Mouse (Mus musculus) mesoderm, embryonic 11.5 days (tissue): ENCODE measurements at regions not wholly inside any gene's neighbourhood (a gene's known extent, or its start where the extent isn't known, plus 50 kb on each side); places are given as distances from the start of the nearest gene placed in this dataset.
"Not testable (repeated sequence)": the region's sequence is repeated elsewhere in the genome, so short reads cannot be mapped to it uniquely, and the experiment has no call there.

ENCODE experiments used
- DNase-seq: peaks from one replicate; pipeline ENCODE4 v3.0.0-alpha.2; 2012; ENCODE audit warnings: low read depth, low spot score

DNA sequence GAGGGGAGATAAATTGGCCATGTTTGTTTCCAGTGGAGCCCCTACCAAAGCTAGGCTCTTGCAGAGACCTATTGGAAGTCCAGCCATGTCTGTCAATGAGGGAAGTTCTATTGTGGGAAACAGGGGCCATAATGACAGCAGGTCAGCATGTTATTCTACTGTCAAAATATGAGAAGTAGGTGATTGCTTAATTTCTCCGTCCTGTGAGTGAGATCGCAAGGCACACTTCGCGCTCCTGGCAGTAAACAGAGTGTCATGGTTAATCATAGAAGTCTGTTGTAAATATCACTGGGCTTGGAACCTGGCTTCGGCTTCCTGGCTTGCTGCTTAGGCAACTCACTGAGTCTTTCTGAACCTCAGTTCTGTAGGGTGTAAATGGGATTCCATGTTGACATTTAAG lies 72.5 kb upstream of the Ccdc122 start:
- DNase-seq = no peak

DNA sequence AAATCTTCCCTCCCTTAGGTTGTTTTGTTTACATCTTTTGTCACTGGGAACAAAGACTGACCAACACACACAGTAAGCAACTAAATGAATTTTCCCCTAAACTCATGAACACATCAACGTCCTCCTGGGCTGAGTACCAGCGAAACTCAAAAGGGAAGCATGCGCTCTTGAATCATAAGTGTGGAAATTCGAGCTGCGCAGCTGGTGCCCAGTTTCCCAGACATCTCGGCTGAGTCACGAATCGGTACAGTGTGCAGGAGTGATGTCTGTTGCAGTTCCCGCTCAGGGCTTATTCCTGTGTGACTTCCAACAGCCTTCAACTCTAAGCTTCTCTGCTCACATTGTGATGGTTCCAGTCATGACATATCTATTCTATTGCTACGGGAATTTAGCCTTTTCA lies 77.7 kb upstream of the Ccdc122 start:
- no peak for DNase-seq

DNA sequence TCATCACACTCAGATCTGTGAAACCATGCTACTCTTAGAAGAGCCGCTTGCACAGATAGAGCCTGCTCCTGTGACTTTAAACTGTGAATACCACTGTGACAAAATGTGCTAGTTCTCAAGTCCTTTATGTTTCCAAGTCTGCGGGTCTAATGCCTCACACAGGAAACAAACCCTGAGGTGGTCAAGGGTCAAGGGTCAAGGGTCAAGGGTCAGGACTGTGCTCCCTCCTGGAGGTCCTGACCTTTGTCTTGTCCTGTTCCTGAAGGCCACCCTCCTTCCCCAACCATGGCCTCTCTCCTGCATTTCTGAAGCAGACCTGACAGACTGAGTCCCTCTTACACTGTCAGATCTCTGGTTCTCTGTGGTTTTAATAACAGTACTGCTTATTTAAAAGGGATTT lies 79.4 kb upstream of the Ccdc122 start:
- DNase-seq = peak; percentile 7

DNA sequence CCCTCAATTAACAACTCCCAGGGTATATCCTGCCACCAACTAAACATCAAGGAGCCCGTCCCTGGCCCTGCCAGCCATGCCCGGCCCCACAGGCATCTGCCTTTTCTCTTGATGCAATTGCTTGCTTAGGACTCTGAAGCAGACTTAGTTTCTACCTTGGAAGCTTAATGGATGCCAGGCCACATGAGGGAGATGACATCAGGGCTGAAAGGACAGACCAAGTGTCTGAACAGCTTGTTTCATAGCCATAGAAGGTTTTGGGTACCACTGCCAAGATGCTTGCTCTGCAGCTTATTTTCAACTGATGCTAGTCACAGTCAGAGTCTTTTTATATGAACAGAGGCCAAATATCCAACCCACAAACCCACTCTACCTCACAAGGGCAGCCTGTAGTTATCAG lies 83.4 kb upstream of the Ccdc122 start:
- no peak for DNase-seq

DNA sequence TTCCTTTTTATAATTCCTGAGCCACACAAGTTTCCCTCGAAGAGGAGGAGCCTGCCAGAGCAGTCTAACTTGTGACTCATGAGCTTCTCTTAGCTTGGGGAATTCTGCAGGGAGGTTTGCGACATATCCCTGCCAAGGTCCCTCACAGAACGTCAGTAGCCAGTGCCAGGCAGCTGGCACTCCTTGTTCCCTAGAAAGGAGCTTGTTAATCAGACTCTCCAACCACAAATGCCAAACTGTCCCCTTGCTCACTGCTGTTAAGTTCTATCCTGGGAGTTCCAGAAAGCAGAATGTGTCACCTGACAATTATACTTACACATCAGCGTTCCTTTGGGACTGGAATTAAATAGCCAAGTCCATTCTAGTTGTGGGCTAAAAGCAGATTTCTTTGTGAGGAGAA lies 85.1 kb upstream of the Ccdc122 start:
- DNase-seq = no peak

DNA sequence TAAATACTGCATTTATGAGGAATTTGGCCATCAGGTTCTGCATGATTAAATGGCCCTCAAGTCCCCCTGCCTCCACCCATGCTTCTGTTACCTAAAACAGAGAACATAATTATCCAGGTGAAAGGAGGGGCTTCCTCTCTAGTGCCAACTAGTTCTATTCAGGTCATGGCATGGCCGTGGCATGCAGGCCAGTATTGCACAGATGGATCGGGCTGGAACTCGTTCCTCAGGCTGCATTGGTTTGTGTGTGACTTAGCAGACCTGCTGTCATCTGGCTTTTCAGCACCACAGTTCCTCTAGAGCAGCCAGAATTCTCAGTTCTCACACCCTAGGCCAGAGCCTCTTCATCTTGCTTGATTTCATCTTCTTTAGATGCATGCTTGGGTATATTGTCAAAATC lies 87.2 kb upstream of the Ccdc122 start:
- DNase-seq = no peak

DNA sequence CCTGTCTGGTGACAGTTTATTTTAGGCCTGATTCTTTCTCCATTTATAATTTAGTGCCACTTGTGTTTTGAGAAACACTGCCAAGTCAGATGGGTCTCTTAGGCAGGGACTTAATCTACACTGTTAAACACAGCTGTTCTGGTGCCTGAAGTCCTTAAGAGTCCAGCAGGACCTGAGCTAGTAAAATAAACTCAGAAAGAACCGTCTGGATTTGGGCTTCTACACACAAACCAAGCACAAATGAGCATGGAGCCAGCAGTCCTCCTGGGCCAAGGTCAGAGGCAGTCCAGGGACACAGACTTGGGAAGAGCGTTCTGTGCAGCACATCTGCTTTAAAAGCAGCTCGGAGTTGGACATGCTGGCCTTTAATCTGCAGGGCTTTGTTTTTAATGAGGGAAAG lies 87.6 kb upstream of the Ccdc122 start:
- DNase-seq = no peak

DNA sequence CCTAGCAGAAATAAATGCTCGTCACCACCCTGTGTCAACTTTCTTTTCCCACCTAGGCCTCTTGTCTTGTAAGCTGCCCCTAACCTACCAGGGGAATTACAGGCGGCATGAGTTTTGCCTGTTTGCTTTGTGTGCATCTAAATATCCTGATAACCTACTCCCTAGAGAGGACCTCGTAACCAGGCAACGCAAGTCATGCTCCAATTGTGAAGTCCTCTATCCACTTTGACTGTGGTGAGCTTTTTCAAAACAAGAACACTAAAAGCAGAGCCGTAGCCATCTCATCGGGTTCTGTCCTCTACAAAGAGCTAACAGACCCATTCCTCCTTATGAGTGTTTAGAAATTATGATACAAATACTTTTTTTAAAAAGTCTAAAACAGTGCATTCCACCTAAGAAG lies 88.1 kb upstream of the Ccdc122 start:
- no peak for DNase-seq

DNA sequence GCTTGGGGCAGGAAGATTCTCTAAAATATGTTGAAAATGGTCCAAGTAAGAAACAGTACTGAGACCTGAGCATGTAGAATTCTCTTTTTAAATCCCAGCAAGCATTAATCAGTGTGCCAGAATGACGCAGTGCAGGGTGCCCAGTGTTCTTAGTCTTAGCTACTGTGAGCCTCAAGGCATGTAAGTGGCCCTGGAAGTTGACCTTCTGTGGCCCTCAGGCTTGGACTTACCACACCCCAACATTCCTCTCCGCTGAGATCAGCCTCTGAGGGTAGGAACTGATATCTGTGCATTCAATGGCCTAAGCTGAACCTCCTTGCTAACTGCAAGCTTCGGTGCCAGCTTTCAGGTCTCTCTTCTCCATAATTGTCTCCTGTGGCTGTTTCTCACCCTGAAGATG lies 89.4 kb upstream of the Ccdc122 start:
- DNase-seq = peak; percentile 13

DNA sequence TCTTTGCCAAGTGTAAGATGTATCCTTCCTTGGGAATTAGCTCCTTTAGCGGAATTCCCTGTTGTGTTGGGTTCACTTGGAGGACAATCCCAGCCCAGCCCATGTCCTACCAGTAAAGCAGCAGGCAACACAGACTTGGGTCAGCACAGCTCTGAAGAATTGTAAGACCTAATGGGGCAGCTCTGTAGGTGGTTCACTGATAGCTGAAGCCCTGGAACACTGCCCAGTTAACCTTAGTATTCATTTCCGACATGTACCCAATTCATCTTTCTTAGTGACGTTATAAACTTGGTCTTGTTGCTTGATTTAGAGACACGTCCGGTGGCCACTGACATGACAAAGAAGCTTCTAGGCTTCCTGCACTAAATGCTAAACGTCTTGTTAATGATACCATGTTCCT lies 90.9 kb upstream of the Ccdc122 start:
- DNase-seq = no peak

DNA sequence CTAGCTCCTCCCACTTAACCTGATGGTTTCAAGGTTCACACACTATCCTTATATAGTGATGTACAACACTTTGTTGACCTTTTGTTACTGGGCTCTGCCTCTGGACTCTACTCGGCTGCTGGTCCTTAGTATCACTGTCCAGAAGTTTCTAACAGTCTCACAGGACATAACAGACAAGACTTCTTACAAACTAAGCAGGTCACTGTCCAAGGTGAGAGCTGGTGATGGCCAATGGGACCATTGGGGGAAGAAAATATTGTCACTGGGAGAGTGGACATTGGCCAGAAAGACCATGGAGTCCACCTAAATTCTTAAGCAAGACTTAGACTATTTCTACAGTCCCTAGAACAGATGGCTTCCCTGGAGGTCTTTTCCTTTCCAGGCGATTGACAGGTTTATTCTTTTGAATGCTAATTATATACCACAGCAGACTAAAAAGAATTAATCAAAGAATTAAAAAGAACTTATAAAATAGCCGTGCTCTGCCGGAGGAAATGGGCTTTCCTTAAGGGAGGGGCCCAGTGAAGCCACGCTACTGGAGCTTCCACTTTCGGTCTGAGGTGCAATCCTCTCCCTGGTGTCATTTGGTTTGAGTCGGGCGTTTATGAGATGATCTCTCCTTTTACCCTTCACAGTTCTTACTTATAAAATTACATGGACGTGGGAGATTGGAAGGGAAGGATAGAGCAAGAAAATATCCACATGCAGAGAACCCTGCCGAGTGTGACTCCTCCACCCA lies 94.9 kb upstream of the Ccdc122 start:
- DNase-seq = no peak

DNA sequence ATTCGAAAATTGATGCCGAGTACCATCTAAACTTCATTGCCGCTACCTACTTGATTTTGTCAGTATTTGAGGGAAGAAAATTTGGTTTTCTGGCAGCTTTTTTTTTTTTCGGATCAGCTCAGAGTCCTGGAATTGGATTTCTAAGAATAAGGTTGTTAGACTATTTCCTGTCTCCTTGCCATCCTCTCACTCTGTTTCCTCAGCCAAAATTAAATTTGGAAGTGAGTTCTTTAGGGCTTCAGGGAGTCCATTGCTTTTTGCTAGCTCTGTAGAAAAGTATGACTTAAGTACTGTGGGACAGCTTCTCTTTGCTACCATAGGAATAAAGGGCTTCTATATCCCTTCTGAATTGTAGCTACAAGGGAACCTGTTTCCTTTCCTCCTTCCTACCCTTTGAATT lies 96.1 kb upstream of the Ccdc122 start:
- no peak for DNase-seq

DNA sequence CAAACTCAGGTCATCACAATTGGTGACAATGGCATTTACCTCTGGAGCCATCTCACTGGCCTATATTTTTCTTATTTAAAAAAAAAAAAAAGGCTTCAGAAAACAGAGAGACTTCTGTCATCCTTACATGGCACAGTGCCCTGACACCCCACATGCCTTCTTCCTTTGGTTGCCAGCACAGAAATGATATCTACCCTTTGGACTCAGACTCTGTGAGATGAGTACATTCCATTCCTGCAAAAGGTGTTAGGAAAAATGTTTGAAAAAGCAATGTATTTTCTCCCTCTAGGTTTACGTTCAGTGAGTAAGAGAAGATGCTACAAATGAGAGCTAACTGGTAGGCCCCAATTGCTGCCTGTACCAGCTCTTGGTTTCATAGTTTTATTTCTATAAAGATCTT lies 99.9 kb upstream of the Ccdc122 start:
- DNase-seq = no peak

DNA sequence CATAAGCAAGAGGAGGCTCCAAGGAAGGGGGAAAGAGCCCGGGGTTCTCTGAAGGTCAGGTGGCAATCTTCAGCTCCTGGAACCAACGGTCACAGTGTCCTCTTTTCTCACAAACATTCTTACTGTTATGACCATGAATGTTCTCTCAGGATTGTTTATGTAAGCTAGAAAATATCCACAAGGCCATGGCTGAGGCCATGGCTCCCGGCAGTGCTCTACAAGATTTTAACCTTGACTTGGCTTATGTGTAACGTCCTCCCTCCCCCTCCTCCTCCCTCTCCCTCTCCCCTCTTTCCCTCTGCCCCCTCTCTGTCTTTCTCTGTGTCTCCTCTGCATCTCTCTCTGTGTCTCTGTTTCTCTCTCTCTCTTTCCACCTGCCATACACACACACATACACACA lies 100.5 kb upstream of the Ccdc122 start:
- DNase-seq = not testable (repeated sequence)

DNA sequence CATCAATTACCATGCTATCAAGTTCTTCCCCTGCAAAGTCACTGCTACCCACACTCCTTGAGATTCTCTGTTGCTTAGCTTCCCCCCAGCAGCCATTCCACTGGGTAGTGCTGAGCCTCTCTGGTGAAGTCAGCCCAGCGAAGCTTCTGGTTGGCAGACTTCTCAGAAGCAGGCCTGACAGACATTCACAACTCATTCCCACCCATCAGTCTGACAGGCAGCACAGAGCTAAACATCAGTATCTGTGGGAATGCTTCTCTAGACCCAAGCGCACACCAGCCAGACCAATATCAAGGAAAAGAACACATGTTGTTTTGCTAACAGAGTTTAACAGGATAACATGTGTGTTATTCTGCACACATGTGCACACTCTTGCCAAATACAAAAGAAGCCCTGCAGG lies 101.1 kb upstream of the Ccdc122 start:
- DNase-seq = no peak

DNA sequence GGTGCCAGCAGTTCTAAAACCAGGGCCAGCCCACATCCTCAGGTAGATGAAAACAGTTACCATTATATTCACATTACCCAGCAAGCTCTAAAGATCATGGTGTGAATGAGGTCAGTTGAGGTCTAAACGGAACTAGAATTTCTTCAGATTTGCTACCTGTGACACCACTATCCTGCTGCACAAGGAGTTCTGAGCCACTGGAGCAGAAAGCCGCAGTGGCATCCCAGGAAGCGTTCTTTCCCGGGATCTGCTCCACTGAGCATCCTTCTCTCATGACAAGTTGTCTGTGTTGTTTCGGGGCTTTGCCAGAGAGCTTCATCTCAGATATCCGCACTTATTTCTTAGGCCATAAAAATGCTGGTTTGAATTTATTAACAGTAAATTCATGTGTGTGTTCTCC lies 103.7 kb upstream of the Ccdc122 start:
- DNase-seq = no peak

DNA sequence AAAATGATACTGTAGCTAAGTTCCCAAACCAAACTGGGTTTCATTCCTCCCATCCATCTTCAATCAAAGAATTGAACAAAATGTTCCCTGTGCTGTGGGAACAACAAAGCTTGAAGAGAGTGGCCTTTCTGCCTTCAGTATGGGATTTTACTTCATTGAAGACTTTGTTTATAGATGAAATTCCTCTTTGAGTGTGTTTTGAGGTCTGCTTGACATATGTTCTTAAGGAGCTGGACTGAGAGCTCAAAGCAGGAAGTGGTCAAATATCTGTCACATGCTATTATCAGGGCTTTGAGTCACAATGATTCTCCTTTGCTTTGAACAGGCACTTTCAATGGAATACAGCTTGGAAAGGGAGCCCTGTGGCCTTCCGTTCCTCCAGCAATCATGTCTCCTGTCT lies 105.2 kb upstream of the Ccdc122 start:
- no peak for DNase-seq

DNA sequence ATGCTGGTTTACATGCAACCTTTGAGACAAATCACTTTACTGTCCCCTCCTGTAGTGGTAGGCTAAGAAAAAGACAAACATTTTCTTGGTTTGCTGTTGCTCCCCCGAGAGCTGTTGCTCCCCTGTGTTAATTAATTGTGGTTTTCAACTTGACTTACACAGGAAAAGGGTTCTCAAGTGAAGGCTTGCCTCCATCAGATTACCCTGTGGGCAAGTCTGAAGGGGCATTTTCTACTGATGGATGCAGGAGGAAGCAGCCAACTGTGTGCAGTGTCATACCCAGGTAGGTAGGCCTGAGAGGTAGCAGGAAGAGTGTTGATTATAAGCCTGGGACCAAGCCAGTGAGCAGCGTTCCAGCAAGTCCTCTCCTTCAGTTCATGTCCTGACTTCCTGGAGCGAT lies 107.0 kb upstream of the Ccdc122 start:
- DNase-seq = no peak

DNA sequence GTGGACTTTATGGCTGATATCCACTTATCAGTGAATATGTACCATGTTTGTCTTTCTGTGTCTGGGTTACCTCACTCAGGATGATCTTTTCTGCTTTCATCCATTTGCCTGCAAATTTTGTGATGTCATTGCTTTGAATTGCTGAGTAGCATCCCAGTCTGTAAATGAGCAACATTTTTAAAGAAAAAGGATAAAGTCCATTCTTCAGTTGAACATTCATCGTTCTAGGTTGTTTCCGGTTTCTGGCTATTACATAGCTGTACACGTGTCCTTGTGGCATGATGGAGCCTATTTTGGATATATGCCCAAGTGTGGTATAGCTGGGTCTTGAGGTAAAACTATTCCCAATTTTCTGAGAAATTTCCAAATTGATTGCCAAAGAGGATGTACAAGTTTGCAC lies 107.9 kb upstream of the Ccdc122 start:
- no peak for DNase-seq

DNA sequence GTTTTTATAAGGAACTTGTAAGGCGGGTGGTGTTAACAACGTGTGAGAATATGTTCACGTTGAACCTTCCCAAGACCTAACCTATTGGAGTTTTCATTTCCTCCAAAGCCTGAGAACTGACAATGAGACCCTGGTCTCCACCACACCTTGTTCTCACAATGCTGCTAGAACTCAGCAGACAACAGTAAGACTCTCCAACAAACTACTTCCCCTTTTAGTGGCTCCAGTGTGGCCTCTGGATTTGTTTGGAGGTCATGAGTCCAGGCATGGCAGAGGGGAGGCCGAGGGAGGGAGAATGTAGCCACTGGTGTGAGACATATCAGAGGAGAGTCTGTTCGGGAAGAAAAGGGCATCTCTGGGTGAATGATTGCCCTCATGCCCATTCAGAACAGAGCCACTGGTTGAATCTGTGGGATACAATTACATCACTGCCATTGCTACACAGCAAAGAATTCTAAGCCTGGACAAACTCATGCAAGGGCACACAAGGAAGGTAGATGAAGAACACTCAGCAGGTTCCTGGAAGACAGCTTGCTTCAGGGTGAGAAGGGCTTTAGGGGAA lies 109.2 kb upstream of the Ccdc122 start:
- no peak for DNase-seq

DNA sequence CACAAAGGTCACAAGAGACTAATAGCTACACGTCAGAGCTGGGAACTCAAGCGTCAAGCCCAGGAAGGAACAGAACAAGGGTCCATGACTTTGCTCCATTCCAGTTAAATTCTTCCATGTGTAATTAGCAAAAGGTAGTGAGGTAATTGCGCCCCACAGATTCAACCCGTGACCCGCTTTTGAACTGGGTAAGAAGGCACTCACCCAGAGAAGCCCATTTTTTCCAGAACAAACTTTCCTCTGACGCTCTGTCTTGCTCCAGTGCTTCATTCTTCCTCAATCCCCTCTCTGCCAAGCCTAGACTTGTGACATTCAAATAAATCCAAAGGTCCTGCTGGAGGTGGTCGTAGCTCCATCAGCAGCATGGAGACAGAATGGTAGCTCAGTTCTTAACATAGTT lies 110.2 kb upstream of the Ccdc122 start:
- DNase-seq = no peak

DNA sequence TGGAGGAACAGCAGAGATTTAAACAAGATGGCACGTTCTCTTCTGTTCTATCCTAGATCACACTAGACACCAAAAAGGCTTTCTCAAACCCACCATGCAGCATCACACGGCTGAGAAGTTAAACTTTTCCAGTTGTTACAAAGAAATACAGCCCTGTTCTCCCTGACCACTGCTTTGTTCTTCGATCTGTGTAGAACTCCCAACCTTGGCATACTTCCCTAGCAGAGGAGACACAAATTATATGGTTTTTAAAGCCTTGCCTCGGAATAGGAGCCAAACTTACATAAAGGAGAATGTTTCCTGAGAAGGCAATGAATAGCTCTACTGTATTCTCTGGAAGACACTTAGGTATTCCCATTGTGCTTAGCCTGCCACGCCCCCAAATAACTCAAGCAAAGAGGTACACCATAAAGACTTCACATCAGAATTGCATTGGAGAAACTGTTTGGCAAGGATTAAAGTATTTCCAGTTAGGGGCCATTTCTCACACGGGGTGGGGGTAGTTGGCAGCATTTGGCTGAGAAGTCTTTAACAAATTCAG lies 114.1 kb upstream of the Ccdc122 start:
- DNase-seq = no peak

DNA sequence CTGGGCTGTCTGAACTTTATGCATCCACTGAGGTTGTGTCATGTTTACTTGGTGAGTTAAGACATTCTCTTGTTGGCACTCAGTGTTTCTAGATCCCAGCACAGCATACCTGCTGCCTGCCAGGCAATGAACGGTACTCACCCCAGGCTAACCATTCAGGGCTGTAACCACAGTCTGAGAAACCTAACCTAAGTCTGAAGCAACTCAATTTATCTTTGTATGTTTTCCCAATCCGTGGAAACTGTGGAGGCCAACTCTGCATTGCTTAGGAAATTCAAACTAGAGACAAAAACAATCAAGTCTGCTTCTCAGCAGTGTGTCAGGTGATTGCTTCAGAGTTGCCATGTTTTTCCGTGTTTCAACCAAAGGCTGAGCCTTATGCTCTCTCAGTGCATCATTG lies 118.5 kb upstream of the Ccdc122 start:
- DNase-seq = no peak
